Mouse (Mus musculus) lung, embryonic 16.5 days (tissue): ENCODE data around the gene Dazap1. TPM values are rescaled to one million over a fixed set of nuclear protein-coding genes. Genes with fewer than 3 reads are reported as not detected.

Experiments
- ATAC-seq: fragments of 200-750 bp; cut with Nextera tagmentation; 2 replicates; pipeline ENCODE4 v1.8.0; 2017; ENCODE audit warnings: low read depth, mild to moderate bottlenecking, moderate library complexity
- H3K27ac ChIP-seq: fragments of 300-500 bp; sonication (generic); 2 replicates; pipeline ENCODE4 v1.5.1; 2014; ENCODE audit warnings: mild to moderate bottlenecking, control low read depth, low read length
- H3K27me3 ChIP-seq: fragments of 300-500 bp; sonication (generic); 2 replicates; pipeline ENCODE4 v1.6.1; 2014; ENCODE audit warnings: low read depth, low read length, mixed read lengths; ENCODE audit not compliant: control insufficient read depth, insufficient read depth
- H3K36me3 ChIP-seq: fragments of 300-500 bp; sonication (generic); 2 replicates; pipeline ENCODE4 v1.6.1; 2014; ENCODE audit warnings: low read length; ENCODE audit not compliant: control insufficient read depth, insufficient read depth
- H3K4me1 ChIP-seq: fragments of 300-500 bp; sonication (generic); replicated peaks from 2 replicates; pipeline ENCODE4 v1.6.1; 2014; ENCODE audit warnings: low read length, mixed read lengths; ENCODE audit not compliant: control insufficient read depth, insufficient read depth
- H3K4me2 ChIP-seq: fragments of 300-500 bp; sonication (generic); 2 replicates; pipeline ENCODE4 v1.6.1; 2014; ENCODE audit warnings: low read depth, low read length, control low read depth
- H3K4me3 ChIP-seq: fragments of 300-500 bp; sonication (generic); 2 replicates; pipeline ENCODE4 v1.5.1; 2014; ENCODE audit warnings: mild to moderate bottlenecking, low read length, control low read depth
- H3K9ac ChIP-seq: fragments of 300-500 bp; sonication (generic); 2 replicates; pipeline ENCODE4 v1.6.1; 2014; ENCODE audit warnings: low read length, control low read depth
- H3K9me3 ChIP-seq: fragments of 300-500 bp; sonication (generic); 2 replicates; pipeline ENCODE4 v1.6.1; 2016; ENCODE audit warnings: low read length; ENCODE audit not compliant: control insufficient read depth
- WGBS: fragments of 180-500 bp; shearing (Covaris S2); extraction: QIAGEN DNeasy Blood & Tissue Kit; methylation state at CpG from one replicate; pipeline ENCODE4 v1.1.7; 2014; 5-methylcytosine and 5-hydroxymethylcytosine counted together
- polyA plus RNA-seq: library from polyadenylated mRNA; unstranded; fragments of >200 nt; fragmentation: Nextera tagmentation; extraction: Ambion mirVana; gene quantifications from 2 replicates; pipeline ENCODE4 v1.2.1, GENCODE M21; 2015

Gene Dazap1
- polyA plus RNA-seq, 1 experiment from 2014 or later: 50.6 TPM

- Histone ChIP-seq H3K27me3 (no peaks in the 10 kb centered on the region), H3K9ac (no peak overlapping the region), H3K27ac (no peak overlapping the region), H3K4me1 (peaks cover 13% of the 10 kb centered on the region), H3K9me3 (no peaks in the 10 kb centered on the region), H3K4me3 (no peak overlapping the region), H3K36me3 (peaks cover 6% of the 10 kb centered on the region; the same call in 1 of the 2 replicates), H3K4me2 (no peak overlapping the region)
- no peak for ATAC-seq
- 87% methylated on average over 21 of the region's 21 CpGs for WGBS
Measured at GRCm38 (mm10) chr10:80321670-80322581, 60.6 kb downstream of the Dazap1 start.

GRCm38 (mm10) chr10:80322811-80323211, 61.5 kb downstream of the Dazap1 start:
- peak overlapping the region; percentile 62 for H3K4me3 ChIP-seq
- H3K9ac ChIP-seq: peak overlapping the region; percentile 70
- peak; percentile 11 for ATAC-seq
- no peaks in the 10 kb centered on the region for H3K27me3 ChIP-seq
- no peak overlapping the region for H3K27ac ChIP-seq
- no peaks in the 10 kb centered on the region for H3K9me3 ChIP-seq
- WGBS: 4% methylated on average over 28 of the region's 28 CpGs
- peaks cover 6% of the 10 kb centered on the region; the same call in 1 of the 2 replicates for H3K36me3 ChIP-seq
- H3K4me2 ChIP-seq: peak overlapping the region; percentile 95
- H3K4me1 ChIP-seq: peaks cover 12% of the 10 kb centered on the region

- H3K27ac ChIP-seq: peak overlapping the region; percentile 20; the same call in 1 of the 2 replicates
- no peaks in the 10 kb centered on the region for H3K9me3 ChIP-seq
- ATAC-seq: peak; percentile 40
- H3K36me3 ChIP-seq: peaks cover 3% of the 10 kb centered on the region; the same call in 1 of the 2 replicates
- peak overlapping the region; percentile 70 for H3K9ac ChIP-seq
- peak overlapping the region; percentile 95 for H3K4me2 ChIP-seq
- no peaks in the 10 kb centered on the region for H3K27me3 ChIP-seq
- H3K4me3 ChIP-seq: peak overlapping the region; percentile 62
- WGBS: under 1% methylated on average over 39 of the region's 46 CpGs
- peaks cover 12% of the 10 kb centered on the region for H3K4me1 ChIP-seq
Measured at GRCm38 (mm10) chr10:80323261-80324119, 62.2 kb downstream of the Dazap1 start.

- no peak for ATAC-seq
- no peaks in the 10 kb centered on the region for H3K36me3 ChIP-seq
- WGBS: 76% methylated on average over 17 of the region's 17 CpGs
- no peaks in the 10 kb centered on the region for H3K9me3 ChIP-seq
- peaks cover 8% of the 10 kb centered on the region for H3K4me1 ChIP-seq
- no peak overlapping the region for H3K9ac ChIP-seq
- peak overlapping the region; percentile 95 for H3K4me2 ChIP-seq
- peak overlapping the region; percentile 62; the same call in 1 of the 2 replicates for H3K4me3 ChIP-seq
- no peaks in the 10 kb centered on the region for H3K27me3 ChIP-seq
- no peak overlapping the region for H3K27ac ChIP-seq
Measured at GRCm38 (mm10) chr10:80324120-80325037, 63.1 kb downstream of the Dazap1 start.

GRCm38 (mm10) chr10:80325045-80325444, 63.8 kb downstream of the Dazap1 start:
- WGBS: 81% methylated on average over 21 of the region's 21 CpGs
- Histone ChIP-seq H3K9ac (no peak overlapping the region), H3K4me2 (no peak overlapping the region), H3K4me1 (peaks cover 4% of the 10 kb centered on the region), H3K9me3 (no peaks in the 10 kb centered on the region), H3K27ac (no peak overlapping the region), H3K4me3 (no peak overlapping the region), H3K27me3 (no peaks in the 10 kb centered on the region), H3K36me3 (no peaks in the 10 kb centered on the region)
- ATAC-seq: no peak

- Histone ChIP-seq H3K27ac (peak within 1 kb of the TSS; percentile 34; the same call in 1 of the 2 replicates), H3K9ac (peak within 1 kb of the TSS; percentile 65), H3K9me3 (no peaks in the 10 kb centered on the region), H3K4me2 (peak within 1 kb of the TSS; percentile 96), H3K4me3 (peak within 1 kb of the TSS; percentile 57), H3K27me3 (no peaks in the 10 kb centered on the region; the same call in 1 of the 2 replicates), H3K4me1 (peaks cover 15% of the 10 kb centered on the region), H3K36me3 (no peaks in the 10 kb centered on the region)
- peak; percentile 96 for ATAC-seq
- 3% methylated on average over 35 of the region's 36 CpGs for WGBS
Measured at GRCm38 (mm10) chr10:80329273-80330081, 68.2 kb downstream of the Dazap1 start, which contains the start of the genes Pcsk4 and Reep6. TSS of gene Pcsk4 (minus strand) at chr10:80329498. TSS of gene Reep6 (plus strand) at chr10:80329953.

- H3K4me3 ChIP-seq: peak overlapping the region; percentile 57
- 1% methylated on average over 23 of the region's 41 CpGs for WGBS
- ATAC-seq: no peak
- H3K4me2 ChIP-seq: peak overlapping the region; percentile 96
- H3K9ac ChIP-seq: peak overlapping the region; percentile 65
- H3K27me3 ChIP-seq: no peaks in the 10 kb centered on the region; the same call in 1 of the 2 replicates
- no peaks in the 10 kb centered on the region for H3K36me3 ChIP-seq
- H3K27ac ChIP-seq: peak overlapping the region; percentile 34; the same call in 1 of the 2 replicates
- H3K4me1 ChIP-seq: peaks cover 15% of the 10 kb centered on the region
- H3K9me3 ChIP-seq: no peaks in the 10 kb centered on the region
Measured at GRCm38 (mm10) chr10:80330084-80330483, 68.8 kb downstream of the Dazap1 start.

GRCm38 (mm10) chr10:80330888-80331287, 69.6 kb downstream of the Dazap1 start:
- H3K9me3 ChIP-seq: no peaks in the 10 kb centered on the region
- H3K4me1 ChIP-seq: peaks cover 15% of the 10 kb centered on the region
- H3K4me2 ChIP-seq: peak overlapping the region; percentile 96
- H3K27ac ChIP-seq: peak overlapping the region; percentile 74
- peak overlapping the region; percentile 57 for H3K4me3 ChIP-seq
- H3K9ac ChIP-seq: peak overlapping the region; percentile 65
- no peaks in the 10 kb centered on the region for H3K36me3 ChIP-seq
- no peak for ATAC-seq
- WGBS: 53% methylated on average over 2 of the region's 2 CpGs
- no peaks in the 10 kb centered on the region; the same call in 1 of the 2 replicates for H3K27me3 ChIP-seq
